Mouse (Mus musculus) A20 (cell line): ENCODE data around the gene Babam2.

Experiments
- DNase-seq: peaks from one replicate; pipeline ENCODE4 v3.0.0-alpha.2; 2011; ENCODE audit warnings: low read depth, low spot score

The Babam2 gene

DNA sequence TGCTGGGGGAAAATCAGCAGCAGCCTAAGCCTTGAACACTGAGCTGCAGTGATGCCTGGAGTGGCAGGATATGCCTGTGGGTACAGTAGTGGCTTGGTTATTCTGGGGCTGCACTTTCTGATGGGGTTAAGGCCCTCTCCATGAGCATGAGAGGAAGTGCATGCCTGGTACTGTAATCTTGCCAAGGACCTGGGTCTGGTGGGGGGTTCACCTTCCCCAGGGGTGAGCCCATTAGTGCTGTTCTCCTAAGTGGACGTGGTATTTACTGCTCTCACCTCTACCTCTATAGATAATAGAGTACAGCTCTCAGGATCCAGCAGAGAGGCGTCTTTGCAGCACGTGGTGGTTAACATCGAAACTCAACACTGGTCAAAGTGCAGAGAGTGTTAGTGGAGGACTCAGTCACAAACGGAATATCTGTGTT lies 16.4 kb downstream of the Babam2 start:
- DNase-seq: no peak

DNA sequence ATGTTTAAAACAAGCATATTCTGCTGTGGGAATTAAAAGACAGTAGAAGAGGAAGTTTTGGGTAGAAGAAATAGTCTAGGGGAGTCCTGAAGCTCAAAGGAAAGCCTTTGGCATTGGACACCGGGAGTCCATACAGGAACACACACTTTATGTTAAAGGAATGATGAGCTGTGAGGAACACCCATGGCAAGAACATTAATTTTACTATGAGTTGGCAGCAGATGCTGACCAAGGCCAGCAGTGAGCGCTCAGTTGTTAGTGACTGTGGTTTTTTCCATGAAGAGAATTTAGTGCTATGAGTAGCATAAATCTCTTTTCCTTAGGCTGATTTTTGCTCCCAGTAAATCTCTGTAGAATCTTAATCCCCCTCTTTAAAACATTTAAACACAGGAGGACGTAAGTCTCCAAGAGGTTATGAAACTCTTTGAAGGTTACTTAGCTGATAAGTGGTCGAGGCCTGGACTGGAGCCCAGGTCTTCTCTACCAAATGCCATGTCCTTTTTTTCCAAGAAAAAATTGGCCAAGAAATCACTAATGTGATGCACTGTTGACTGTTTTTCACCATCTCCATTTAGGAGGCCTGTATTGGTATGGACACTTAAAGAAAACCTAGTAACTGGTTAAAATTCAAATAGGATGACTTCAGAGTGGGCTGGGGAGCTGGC lies 18.1 kb downstream of the Babam2 start:
- no peak for DNase-seq

DNA sequence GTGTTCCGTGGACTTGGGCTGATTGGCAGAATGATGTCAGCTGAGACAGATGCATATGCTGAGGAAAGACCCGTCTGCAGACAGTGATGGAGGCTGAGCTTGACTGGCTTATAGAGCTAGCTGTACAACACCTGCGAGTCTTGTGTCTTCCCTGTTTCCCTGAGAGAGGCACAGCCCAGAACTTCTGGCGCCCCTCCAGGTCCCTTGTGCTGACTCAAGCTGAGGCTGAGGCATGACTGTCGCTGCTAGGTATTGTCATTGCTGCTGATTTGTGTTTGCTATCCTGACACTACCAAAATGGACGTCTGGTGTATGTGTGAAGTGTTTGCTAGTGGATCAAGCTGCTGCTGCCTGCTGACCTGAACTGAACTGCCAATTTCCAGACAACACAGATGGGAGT lies 27.0 kb downstream of the Babam2 start:
- no peak for DNase-seq

DNA sequence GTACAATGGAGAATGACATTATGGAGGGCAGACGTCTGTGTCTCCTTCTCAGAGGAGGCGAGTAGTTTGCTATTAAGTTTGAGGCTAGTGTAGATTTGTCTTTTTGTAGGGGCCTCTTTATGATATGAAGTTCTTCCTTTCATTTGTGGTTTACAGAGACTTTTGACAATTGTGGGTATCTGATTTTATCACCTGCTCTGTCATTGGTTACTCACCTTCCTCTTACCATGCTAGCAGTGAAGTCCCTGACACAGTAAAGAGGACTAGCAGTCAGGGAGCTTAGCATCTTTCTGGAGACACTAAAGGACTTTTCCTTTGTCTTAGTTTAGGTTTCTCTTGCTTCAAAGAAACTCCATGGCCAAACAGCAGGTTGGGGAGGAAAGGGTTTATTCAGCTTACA lies 28.4 kb downstream of the Babam2 start:
- no peak for DNase-seq

DNA sequence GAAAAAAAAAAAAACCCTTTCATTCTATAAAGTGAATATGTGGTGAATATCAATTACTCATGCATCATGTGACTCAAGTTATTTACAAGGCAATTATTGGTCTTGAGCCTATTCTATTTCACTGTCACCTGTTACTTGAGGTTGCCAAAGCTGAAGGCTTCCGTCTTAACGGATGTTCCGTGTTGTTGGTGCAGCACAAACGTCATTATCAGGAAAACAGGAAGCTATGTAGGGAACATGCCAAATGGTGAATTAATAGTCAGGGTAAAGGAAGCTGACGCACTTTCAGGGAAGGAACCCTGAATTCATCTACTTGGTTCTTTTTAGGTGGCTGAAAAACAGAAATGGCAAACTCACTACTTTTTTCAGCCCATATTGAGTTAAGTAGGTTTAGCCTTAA lies 30.0 kb downstream of the Babam2 start:
- no peak for DNase-seq

DNA sequence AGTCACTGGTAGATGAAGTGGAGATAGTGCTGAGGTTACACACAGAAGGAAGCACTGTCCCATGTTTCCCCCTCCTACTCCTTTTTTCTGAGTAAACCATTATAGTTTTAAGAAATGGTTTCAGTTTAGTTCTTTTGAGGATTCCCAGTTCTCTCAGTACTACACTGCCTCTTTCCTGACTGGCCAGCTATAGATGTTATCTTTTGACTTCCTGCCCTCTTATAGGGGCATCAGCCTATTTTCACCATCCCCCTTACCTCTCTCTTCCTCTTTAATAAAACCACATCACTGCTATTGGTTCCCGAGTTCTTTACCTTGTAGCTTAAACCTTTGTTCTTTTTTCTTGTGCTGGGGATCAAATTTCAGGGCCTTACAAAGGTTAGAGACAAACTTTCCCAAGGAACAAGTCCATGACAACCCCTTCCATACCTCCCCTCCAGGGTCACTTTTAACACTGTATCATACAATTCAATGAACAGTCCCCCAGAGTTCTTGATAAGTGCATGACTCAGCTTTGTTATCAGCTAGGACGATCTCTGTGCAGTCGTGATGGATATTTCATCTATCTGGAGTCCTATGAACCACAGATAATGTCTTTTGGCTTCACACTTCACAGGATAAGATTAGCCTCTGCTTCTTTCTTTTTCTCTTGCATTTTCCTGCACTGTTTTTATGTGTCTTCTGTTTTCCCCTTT lies 35.3 kb downstream of the Babam2 start:
- no peak for DNase-seq

DNA sequence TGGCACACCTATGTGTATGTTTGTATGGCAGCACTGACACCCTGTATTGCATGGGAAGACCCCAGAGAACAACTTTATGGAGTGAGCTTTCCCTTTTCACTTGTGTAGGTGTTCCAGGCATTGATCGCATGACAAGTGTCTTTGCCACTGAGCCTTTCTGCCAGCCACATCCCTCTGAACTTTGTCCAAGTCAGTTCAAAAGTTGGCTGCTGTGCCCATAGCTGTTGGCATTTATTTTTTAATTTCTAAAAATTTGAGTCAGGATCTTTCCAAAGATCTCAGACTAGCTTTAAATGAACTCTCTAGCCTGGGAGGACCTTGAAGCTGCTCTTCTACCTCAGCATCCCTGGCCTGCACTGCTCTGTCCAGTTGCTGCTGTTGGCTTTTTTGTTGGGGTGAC lies 44.4 kb downstream of the Babam2 start:
- DNase-seq: no peak

DNA sequence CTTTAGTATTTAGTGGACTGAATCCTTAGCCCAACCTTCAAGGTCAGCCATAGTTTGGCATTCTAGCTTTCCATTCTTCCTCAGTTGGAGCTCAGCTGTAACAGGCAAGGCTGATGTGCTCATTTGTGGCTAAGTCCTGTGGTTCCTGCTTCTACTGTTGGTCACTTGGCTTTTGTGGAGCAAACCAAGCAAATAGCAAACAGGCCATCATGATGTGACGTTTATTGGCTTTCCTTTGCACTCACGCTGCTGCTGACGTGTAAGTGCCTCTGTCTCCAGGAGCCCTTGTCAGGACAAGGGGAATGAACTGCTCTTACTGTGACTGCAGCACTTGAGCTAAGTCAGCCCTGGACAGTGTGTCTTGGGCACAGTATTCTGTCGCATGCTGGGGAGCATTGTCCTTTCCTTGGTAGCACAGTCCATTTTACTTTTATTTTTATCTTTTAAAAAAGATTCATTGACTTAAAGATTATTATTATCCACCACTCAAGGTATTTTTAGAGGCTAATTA lies 45.1 kb downstream of the Babam2 start:
- DNase-seq: no peak

DNA sequence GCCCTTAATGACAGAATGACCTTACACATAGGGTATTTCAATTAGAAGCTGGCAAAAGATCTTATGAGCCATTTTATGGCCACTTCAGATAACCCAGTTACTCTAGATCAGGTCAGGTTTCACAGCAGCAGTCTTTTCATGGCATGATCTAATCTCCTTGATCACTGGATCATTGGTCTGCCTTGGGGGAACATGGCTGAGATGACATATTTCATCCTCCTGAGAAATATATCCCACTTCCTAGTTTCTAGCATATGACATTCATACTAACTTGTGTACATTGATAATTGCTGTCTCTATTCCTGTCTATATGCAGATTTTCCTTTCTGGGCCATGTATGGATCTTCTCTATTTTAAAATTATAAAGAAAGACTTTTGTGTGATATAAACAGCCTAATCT lies 51.9 kb downstream of the Babam2 start:
- no peak for DNase-seq

DNA sequence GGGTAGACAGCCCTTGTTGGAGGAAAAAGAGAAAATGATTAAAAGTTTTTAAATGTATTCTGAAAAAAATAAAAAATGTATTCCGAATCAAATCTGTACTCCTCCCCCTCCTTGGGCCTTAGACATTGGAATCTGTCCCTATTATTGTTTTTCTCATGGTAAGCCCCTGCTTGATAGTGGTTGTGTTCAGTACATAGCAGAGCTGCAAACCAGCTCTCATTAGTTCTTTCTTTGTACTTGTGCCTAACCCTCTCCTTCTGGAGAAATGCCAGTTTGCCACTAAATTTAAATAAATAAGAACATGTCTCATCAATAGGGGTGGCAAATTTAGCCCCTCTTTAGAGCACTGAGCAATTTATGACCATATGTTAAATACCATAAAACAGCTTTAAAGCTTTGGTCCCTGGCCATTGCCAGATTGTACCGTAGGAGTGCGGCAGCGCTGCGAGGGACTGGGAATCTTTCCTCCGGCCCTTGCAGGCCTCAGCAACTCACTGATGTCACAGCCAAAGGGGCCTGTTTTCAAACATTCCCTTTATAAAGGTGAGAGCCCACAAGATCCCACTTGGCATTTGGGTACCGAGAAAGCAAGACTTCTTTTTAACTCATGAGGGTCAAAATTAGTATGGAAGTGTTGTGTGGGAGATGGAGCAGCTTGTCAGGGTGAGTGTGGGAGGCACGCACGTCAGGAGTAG lies 52.9 kb downstream of the Babam2 start:
- DNase-seq: no peak

DNA sequence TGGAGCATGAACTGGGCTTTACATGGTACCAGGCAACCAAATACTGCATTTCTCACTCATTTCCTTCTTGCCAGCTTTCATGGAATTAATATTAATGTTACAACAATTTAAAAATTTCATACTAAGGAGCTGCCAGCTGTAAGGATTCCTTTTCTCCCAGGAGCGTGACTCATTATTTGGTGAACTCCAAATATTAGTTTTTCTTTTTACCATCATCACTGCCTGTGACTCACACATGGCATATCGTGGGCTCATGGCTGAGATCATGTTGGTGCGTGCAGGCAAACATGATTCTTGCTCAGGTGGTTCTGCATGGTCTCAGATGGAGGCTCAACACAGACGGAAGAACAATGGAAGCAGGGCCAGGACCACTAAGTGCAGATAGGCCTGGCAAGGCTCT lies 53.5 kb downstream of the Babam2 start:
- DNase-seq: no peak

DNA sequence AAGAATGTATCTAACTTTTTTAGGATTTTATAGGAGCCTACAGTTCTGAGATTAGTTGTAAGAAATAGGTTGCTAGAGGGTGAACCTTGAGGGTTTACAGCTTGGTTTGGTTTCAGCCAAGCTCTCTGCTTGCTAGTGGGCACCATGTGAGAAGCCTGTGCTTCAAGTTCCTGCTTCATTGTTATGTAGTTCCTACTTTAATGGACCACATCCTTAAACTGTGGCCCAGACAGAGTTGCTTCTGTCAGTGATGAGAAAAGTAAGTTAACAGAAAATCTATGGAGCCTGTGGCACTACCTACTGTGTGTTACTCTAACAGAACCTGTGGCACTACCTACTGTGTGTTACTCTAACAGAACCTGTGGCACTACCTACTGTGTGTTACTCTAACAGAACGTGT lies 57.1 kb downstream of the Babam2 start:
- DNase-seq: no peak

DNA sequence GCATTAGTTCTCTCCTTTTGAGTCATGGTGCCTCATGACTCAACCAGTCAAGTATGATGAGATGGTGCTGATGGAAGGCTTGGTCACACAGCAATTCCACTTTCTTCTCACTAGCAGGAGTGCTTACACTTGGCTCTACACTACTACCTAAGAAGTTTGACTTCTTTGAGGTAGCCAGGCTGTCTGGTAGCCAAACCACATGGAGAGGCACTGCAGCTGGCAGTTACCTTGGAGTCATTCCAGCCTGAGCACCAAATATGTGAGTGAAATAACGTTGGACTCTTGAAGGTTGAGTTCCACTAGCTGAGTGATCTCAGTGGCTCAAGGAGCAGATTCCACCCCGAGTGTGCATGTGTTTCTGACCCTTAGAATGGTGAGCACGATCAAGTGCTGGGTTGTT lies 57.8 kb downstream of the Babam2 start:
- no peak for DNase-seq

DNA sequence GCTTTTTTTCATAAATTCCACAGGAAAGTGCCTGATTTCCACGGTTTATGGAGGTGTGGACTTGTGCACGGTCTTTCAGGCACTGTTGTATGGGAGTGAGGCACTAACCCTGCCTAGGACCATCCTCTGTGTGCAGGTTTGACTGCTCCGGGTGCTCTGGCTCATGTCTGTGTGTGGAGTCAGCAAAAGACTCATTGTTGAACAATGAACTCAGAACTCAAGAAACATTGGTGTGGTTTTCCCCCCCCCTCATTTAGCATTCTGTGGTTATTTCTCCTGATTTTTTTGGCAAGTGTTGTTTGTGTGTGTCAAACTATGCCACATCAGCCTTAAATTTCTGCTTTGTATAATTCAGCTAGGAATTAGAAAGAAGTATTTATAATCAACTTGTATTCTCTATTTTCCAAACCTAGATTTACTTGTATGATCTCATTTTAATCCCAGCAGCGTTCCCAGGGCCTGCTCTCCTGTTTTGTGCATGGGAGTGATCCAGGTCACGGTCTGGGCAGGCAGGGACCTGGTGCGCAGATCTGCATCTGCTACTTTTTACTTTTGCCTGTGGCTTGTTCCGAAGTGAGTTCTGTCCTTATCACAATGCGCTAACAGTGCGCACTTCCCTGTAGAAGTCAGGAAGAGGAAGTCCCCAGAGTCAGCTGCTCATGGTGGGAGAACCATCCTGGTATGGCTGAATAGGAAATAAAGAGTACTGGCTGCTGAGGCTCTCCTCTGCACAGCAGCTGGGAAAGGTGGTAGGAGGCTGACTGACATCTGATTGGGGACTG lies 61.0 kb downstream of the Babam2 start:
- DNase-seq: no peak

DNA sequence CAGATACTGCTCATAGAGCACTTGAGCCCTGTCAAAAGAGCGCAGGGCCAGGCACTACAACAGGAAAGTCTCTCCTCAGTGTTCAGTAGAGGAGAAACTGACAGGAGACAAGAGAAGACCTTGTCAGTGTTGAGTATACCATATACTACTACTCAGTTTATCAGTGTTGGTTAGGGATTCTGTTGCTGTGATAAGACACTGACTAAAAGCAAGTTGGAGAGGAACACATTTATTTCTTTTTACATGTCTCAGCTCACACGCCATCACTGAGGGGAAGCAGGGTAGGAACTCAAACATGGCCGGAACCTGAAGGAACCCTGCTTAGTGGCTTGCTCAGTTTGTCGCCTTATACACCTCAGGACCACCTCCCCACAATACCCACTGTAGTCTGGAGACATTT lies 64.4 kb downstream of the Babam2 start:
- no peak for DNase-seq

DNA sequence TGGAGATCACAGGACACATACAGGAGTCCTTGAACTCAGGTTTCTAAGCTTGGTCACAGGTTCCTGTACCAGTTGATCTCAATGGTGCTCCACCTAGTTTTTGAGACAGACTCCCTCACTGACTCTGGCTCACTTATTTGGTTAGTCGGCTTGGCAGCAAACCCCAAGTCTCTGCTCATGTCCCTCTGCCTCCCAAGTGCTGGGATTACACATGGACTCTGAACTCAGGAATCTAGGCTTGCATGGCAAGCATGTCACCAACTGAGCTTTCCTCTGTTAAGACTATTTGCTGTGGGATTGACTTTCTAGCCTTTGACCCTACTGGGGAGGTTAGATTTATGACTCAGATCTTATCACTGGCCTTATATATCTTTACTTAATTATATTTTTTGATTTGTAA lies 65.3 kb downstream of the Babam2 start:
- no peak for DNase-seq

DNA sequence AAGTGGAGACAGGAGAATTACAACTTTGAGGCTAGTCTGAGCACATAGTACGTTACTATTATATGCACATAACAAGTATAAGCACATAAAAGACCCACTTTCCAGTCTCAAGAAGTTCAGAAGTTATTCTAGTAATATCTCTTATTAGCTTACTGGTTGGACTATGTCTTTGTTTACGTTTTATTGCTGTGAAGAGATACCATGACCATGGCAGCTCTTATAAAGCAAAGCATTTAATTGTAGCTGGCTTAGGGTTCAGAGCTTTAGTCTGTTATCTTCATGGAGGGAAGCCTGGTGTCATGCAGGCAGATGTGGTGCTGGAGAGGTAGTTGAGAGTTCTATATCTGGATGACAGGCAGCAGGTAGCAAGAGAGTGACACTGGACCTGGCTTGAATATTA lies 68.3 kb downstream of the Babam2 start:
- no peak for DNase-seq

DNA sequence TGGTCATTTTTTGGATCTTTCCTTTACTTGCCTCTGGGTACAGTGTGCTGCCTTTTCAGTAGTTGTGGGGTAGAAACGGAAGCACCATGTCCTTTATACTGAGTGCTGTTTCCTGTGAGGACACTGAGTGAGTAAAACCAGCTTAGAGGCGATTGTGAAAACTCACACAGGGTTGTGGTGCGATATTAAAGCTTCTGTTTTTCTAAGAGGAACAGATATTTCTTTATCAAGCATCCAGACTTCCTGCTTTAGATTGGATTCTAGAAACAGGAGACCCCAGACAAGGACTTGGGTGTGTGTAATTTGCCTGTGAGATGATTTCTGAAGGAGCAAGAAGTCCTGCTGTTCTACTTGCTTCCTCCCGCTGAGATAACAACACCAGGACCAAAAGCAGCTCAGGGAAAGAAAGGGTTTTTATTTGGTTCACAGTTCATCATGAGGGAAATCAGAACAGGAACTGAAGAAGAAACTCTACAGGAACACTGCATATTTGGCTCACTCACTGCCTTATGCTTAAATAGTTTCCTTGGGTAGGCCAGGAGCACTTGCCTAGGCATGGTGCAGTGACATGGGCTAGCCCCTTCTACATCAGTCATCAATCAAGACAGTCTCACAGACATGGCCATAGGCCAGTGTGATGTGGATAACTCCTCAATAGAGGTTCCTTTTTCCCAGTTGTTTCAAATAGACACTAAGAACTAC lies 69.5 kb downstream of the Babam2 start:
- no peak for DNase-seq

DNA sequence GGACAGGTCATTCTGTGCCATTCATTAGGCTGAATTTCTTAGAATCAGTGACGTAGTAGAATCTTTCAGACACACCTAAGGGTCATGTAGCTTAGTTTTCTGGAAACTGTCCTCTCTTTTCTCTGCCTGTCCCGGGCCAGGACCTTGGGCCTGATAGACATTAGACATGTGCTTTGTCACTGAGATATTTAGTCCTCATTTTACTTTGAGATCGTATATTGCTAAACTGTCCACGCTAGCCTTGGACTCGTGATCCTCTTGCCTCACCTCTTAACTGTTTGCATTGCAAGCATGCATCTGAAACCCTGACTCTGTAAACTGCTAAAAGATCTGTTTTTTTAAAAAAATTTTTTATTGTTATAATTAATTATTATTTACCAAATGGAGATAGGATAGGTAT lies 74.0 kb downstream of the Babam2 start:
- DNase-seq: no peak

DNA sequence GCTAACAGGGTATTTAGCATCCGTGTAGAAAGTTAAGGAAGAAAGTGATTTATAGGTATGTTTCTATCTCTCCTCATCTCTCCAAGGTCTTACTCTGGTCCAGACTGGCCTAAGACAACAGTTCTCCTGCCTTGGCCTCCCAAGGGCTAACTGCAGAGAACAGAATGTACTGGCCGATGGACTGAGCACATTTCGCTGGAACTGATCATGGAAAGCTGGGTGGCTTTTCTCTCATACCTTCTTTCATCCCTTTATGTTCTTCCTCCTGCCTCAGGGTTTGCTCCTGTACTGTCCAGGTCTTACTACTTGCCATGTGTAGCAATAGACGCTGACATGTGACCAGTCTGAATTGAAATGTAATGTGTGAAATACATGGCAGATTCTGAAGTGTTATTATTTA lies 74.4 kb downstream of the Babam2 start:
- DNase-seq: no peak

DNA sequence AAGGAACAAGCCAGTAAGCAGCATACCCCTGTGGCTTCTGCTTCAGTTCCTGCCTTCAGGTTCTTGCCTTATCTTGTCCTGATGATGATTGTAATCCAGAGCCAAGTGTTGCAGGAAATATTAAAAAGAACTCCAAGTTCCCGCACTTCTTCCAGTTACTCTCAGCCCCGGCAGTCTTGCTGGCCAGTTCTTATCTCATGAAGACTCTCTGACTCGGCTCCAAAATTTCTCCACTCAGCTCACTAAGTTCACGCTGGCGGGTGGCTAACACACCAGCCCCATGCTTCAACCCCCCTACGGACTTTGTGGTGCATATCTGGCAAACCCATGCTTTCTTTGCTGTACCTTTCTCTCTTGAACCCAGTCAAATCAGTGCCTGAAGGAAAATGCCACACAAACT lies 77.5 kb downstream of the Babam2 start:
- no peak for DNase-seq
